In genomic region chr11:104581446-104582307, GRCm38 (mm10) we compare ENCODE assay signal across 8 mouse cellular contexts. TPM values are rescaled to one million over a fixed set of nuclear protein-coding genes. Genes with fewer than 3 reads are reported as not detected.
DNase-seq lines count a peak whose midpoint lies in the region; ATAC-seq and TF ChIP-seq lines count a peak whose summit lies in the region.

No protein-coding gene starts in this region.

- H3K4me2 ChIP-seq in myocyte (ENCODE audit: low read depth), result peak overlapping the region; percentile 66

- peak; percentile 29 to 36 for DNase-seq in heart, adult 18-20 months
- DNase-seq in heart, postnatal 4 days, result no peak
- DNase-seq in CD4-positive, CD25-positive, alpha-beta regulatory T cell, adult 2 months (ENCODE audit: low read depth, low spot score), result peak; percentile 79
- no peak for DNase-seq in adrenal gland, postnatal 10 days
- no peak for DNase-seq in urinary bladder, adult 2 months (ENCODE audit: low spot score)
- DNase-seq in urinary bladder, postnatal 36 days (ENCODE audit: low spot score in 2 of 2), result no peak

- H3K4me3 ChIP-seq in myocyte, result no peak overlapping the region

- TF ChIP-seq POLR2A in myocyte (IDR thresholded peaks at IDR 0.05; ENCODE audit: insufficient read length, low read depth), result peak; percentile 12

- H3ac ChIP-seq in myocyte (ENCODE audit: control insufficient read depth, insufficient read length), result no peak overlapping the region

- H3K36me3 ChIP-seq in myocyte (ENCODE audit: control insufficient read depth, insufficient read depth), result peaks cover 8% of the 10 kb centered on the region

- peak; percentile 87 for ATAC-seq in inflammation-experienced regulatory T-cells, adult 6 months

- no peaks in the 10 kb centered on the region for H3K27me3 ChIP-seq in myocyte (ENCODE audit: control insufficient read depth, insufficient read depth, insufficient read length)

- peaks cover 12% of the 10 kb centered on the region for H3K79me2 ChIP-seq in myocyte (ENCODE audit: control insufficient read depth, insufficient read depth)

TF ChIP-seq in myocyte, 11 proteins besides CTCF, POLR2A, EP300 and RAD21:
- TF ChIP-seq MYOD1 (IDR thresholded peaks at IDR 0.05; ENCODE audit: control insufficient read depth in 1 of 3, insufficient read length in 2 of 3, low read depth in 2 of 3) (no peak), POLR2AphosphoS2 (IDR thresholded peaks at IDR 0.05; ENCODE audit: insufficient read length, low read depth) (peak; percentile 62)

RNA-seq across cellular contexts. Expression of gene Itgb3, which starts 26.1 kb away (rescaled TPM):
- 1 to 10 TPM; 3.6 to 4.5 TPM for total RNA-seq in heart, adult 18-20 months (2021)
- 1 to 10 TPM; 6.8 to 6.9 TPM for total RNA-seq in heart, postnatal 4 days (2021)
- polyA plus RNA-seq in inflammation-experienced regulatory T-cells, adult 6 months (2017; shearing (Covaris generic)), result 10 to 100 TPM in 2 of 3 experiments, 1 to 10 TPM in 1; 6.4 to 17.5 (median 11.8) TPM
- polyA plus RNA-seq in myocyte (2012; fragmentation: generic; extraction: Trizol), result 25.0 TPM
- total RNA-seq in adrenal gland, postnatal 10 days (2021), result 10 to 100 TPM in 1 of 2 experiments, 1 to 10 TPM in 1; 9.4 to 15.4 TPM
- polyA plus RNA-seq in urinary bladder, adult 2 months (2012; rRNA removed), result 48.6 and 62.7 TPM in 2 replicates

RNA-seq across cellular contexts. Expression of gene Myl4, which starts 31.2 kb away (rescaled TPM):
- 100 to 1,000 TPM; 660 to 761 TPM for total RNA-seq in heart, adult 18-20 months (2021)
- total RNA-seq in heart, postnatal 4 days (2021), result 100 to 1,000 TPM; 908 to 955 TPM
- polyA plus RNA-seq in inflammation-experienced regulatory T-cells, adult 6 months (2017; shearing (Covaris generic)), result 10 to 100 TPM in 1 of 3 experiments, 1 to 10 TPM in 2; 5.9 to 17.7 (median 6.4) TPM
- polyA plus RNA-seq in myocyte (2012; fragmentation: generic; extraction: Trizol), result 5,062 TPM
- 10 to 100 TPM in 1 of 2 experiments, 1 to 10 TPM in 1; 5.2 to 11.4 TPM for total RNA-seq in adrenal gland, postnatal 10 days (2021)
- polyA plus RNA-seq in urinary bladder, adult 2 months (2012; rRNA removed), result 78.5 and 80.4 TPM in 2 replicates

RNA-seq across cellular contexts. Expression of gene Cdc27, which starts 31.3 kb away (rescaled TPM):
- 10 to 100 TPM; 23.4 to 28.8 TPM for total RNA-seq in heart, adult 18-20 months (2021)
- total RNA-seq in heart, postnatal 4 days (2021), result 10 to 100 TPM; 44.5 to 49.0 TPM
- polyA plus RNA-seq in inflammation-experienced regulatory T-cells, adult 6 months (2017; shearing (Covaris generic)), result 10 to 100 TPM; 17.1 to 26.3 (median 17.5) TPM
- 9.2 TPM for polyA plus RNA-seq in myocyte (2012; fragmentation: generic; extraction: Trizol)
- 10 to 100 TPM; 53.0 to 57.6 TPM for total RNA-seq in adrenal gland, postnatal 10 days (2021)
- polyA plus RNA-seq in urinary bladder, adult 2 months (2012; rRNA removed), result 16.6 and 17.9 TPM in 2 replicates

Comparison
In these comparisons a context has a peak if more than half of its experiments do, and no peak if none do; other contexts are left out.
1. DNase-seq: peak in heart, adult 18-20 months (2 of 2) and CD4-positive, CD25-positive, alpha-beta regulatory T cell, adult 2 months (single experiment); none in heart, postnatal 4 days (single experiment), adrenal gland, postnatal 10 days (single experiment), urinary bladder, adult 2 months (single experiment) and urinary bladder, postnatal 36 days (0 of 2).
2. RNA of gene Myl4, which starts 31.2 kb away (total RNA-seq): 908 to 955 TPM in heart, postnatal 4 days and 660 to 761 TPM in heart, adult 18-20 months; 5.2 to 11.4 TPM in adrenal gland, postnatal 10 days; every median in the first group is over 10 times any median in the second.